7 mouse cellular contexts compared by ENCODE assay signal in genomic region chr2:181038644-181039355, GRCm38 (mm10). TPM values are rescaled to one million over a fixed set of nuclear protein-coding genes. Genes with fewer than 3 reads are reported as not detected.
DNase-seq lines count a peak whose midpoint lies in the region; ATAC-seq and TF ChIP-seq lines count a peak whose summit lies in the region.

No protein-coding gene starts in this region.

- WGBS in lung, embryonic 16.5 days, result 2% methylated on average over 53 of the region's 63 CpGs
- WGBS in heart, embryonic 15.5 days, result under 1% methylated on average over 57 of the region's 63 CpGs
- under 1% methylated on average over 56 of the region's 63 CpGs for WGBS in limb, embryonic 12.5 days
- WGBS in olfactory bulb, adult 2 months, result 2% methylated on average over 61 of the region's 63 CpGs

- H3K4me3 ChIP-seq in lung, embryonic 16.5 days (ENCODE audit: low read length), result peak overlapping the region; percentile 55
- peak overlapping the region; percentile 51 for H3K4me3 ChIP-seq in heart, embryonic 15.5 days
- peak overlapping the region; percentile 65 for H3K4me3 ChIP-seq in limb, embryonic 12.5 days (replicated peaks)
- peak overlapping the region; percentile 53 for H3K4me3 ChIP-seq in olfactory bulb, adult 2 months (ENCODE audit: insufficient read depth, low read depth, low read length)

- DNase-seq in lung, postnatal 36 days, result no peak
- peak; percentile 70 for DNase-seq in embryo, embryonic 9.5 days (ENCODE audit: extremely low spot score)
- DNase-seq in urinary bladder, adult 2 months (ENCODE audit: low spot score), result no peak

- H3K27me3 ChIP-seq in lung, embryonic 16.5 days (ENCODE audit: control insufficient read depth, insufficient read depth, low read depth, low read length), result peaks cover 43% of the 10 kb centered on the region
- peaks cover 98% of the 10 kb centered on the region for H3K27me3 ChIP-seq in heart, embryonic 15.5 days
- peaks cover 95% of the 10 kb centered on the region for H3K27me3 ChIP-seq in limb, embryonic 12.5 days

- H3K27ac ChIP-seq in lung, embryonic 16.5 days (ENCODE audit: low read length), result no peak overlapping the region
- H3K27ac ChIP-seq in heart, embryonic 15.5 days, result no peak overlapping the region
- H3K27ac ChIP-seq in limb, embryonic 12.5 days, result no peak overlapping the region
- H3K27ac ChIP-seq in olfactory bulb, adult 2 months (ENCODE audit: insufficient read depth, low read depth, low read length), result no peak overlapping the region

- ATAC-seq in lung, embryonic 16.5 days (ENCODE audit: low read depth), result peak; percentile 45
- no peak for ATAC-seq in heart, embryonic 15.5 days (replicated peaks; ENCODE audit: insufficient number of reproducible peaks, insufficient read depth, low FRiP score, low read depth)
- ATAC-seq in limb, embryonic 12.5 days (ENCODE audit: insufficient number of reproducible peaks, insufficient read depth, low FRiP score, low TSS enrichment, low read depth), result 0 out of 2 replicates have a peak, but pooled peaks have one; percentile 40

- H3K4me1 ChIP-seq in lung, embryonic 16.5 days (replicated peaks; ENCODE audit: control insufficient read depth, insufficient read depth, low read length), result peaks cover 3% of the 10 kb centered on the region; the same call in 1 of the 2 replicates
- peaks cover 13% of the 10 kb centered on the region for H3K4me1 ChIP-seq in heart, embryonic 15.5 days (replicated peaks)
- H3K4me1 ChIP-seq in limb, embryonic 12.5 days (replicated peaks), result peaks cover 28% of the 10 kb centered on the region
- peaks cover 12% of the 10 kb centered on the region for H3K4me1 ChIP-seq in olfactory bulb, adult 2 months (ENCODE audit: control insufficient read depth, insufficient read depth, low read length)

- H3K9ac ChIP-seq in lung, embryonic 16.5 days (ENCODE audit: low read length), result peak overlapping the region; percentile 55
- H3K9ac ChIP-seq in heart, embryonic 15.5 days, result peak overlapping the region; percentile 33
- peak overlapping the region; percentile 64 for H3K9ac ChIP-seq in limb, embryonic 12.5 days (replicated peaks)

- peak overlapping the region; percentile 93 for H3K4me2 ChIP-seq in lung, embryonic 16.5 days (ENCODE audit: low read depth, low read length)
- peak overlapping the region; percentile 90 for H3K4me2 ChIP-seq in heart, embryonic 15.5 days
- peak overlapping the region; percentile 93 for H3K4me2 ChIP-seq in limb, embryonic 12.5 days

- H3K9me3 ChIP-seq in lung, embryonic 16.5 days (ENCODE audit: control insufficient read depth, low read length), result no peaks in the 10 kb centered on the region
- no peaks in the 10 kb centered on the region for H3K9me3 ChIP-seq in heart, embryonic 15.5 days (replicated peaks)
- no peaks in the 10 kb centered on the region for H3K9me3 ChIP-seq in limb, embryonic 12.5 days

- no peaks in the 10 kb centered on the region for H3K36me3 ChIP-seq in lung, embryonic 16.5 days (ENCODE audit: control insufficient read depth, insufficient read depth, low read length)
- H3K36me3 ChIP-seq in heart, embryonic 15.5 days, result no peaks in the 10 kb centered on the region
- H3K36me3 ChIP-seq in limb, embryonic 12.5 days, result no peaks in the 10 kb centered on the region

- no peak for TF ChIP-seq CTCF in olfactory bulb, adult 2 months (IDR thresholded peaks at IDR 0.05; ENCODE audit: insufficient read depth, low read depth, low read length)

- no peak for TF ChIP-seq POLR2A in olfactory bulb, adult 2 months (IDR thresholded peaks at IDR 0.05; ENCODE audit: insufficient read depth, low read depth, low read length)

RNA-seq across cellular contexts. Expression of gene Chrna4, which starts 4.5 kb away (rescaled TPM):
- polyA plus RNA-seq in lung, embryonic 16.5 days (2015; fragmentation: Nextera tagmentation; extraction: Ambion mirVana), result 0.45 and 0.46 TPM in 2 replicates
- polyA plus RNA-seq in heart, embryonic 15.5 days (2015; fragmentation: Nextera tagmentation; extraction: Ambion mirVana), result 0.28 and 0.75 TPM in 2 replicates
- polyA plus RNA-seq in limb, embryonic 12.5 days (2016; fragmentation: Nextera tagmentation; extraction: Ambion mirVana), result 0.97 and 1.4 TPM in 2 replicates
- polyA plus RNA-seq in olfactory bulb, adult 2 months (2012; ENCODE audit: insufficient read depth, insufficient read length, low replicate concordance, missing spikeins), result not detected in 2 replicates
- 0.03 TPM in 2 replicates for polyA plus RNA-seq in urinary bladder, adult 2 months (2012; rRNA removed)

RNA-seq across cellular contexts. Expression of gene Col20a1, which starts 52.5 kb away (rescaled TPM):
- 0.09 and 0.30 TPM in 2 replicates for polyA plus RNA-seq in lung, embryonic 16.5 days (2015; fragmentation: Nextera tagmentation; extraction: Ambion mirVana)
- 0.04 and 0.43 TPM in 2 replicates for polyA plus RNA-seq in heart, embryonic 15.5 days (2015; fragmentation: Nextera tagmentation; extraction: Ambion mirVana)
- polyA plus RNA-seq in limb, embryonic 12.5 days (2016; fragmentation: Nextera tagmentation; extraction: Ambion mirVana), result 0.64 and 0.68 TPM in 2 replicates
- not detected in 2 replicates for polyA plus RNA-seq in olfactory bulb, adult 2 months (2012; ENCODE audit: insufficient read depth, insufficient read length, low replicate concordance, missing spikeins)
- polyA plus RNA-seq in urinary bladder, adult 2 months (2012; rRNA removed), result 4.1 and 4.5 TPM in 2 replicates
